Mouse (Mus musculus) E14TG2a.4 (cell line): ENCODE results near the gene Tpk1.

Experiments used
- CTCF ChIP-seq: conservative IDR thresholded peaks from 2 replicates; pipeline ENCODE4 v1.5.1; 2014; ENCODE audit warnings: low read length
- NANOG ChIP-seq: IDR thresholded peaks from 2 replicates; pipeline ENCODE4 v1.6.1; 2014; ENCODE audit warnings: borderline replicate concordance, low read length, mixed read lengths
- POU5F1 ChIP-seq: IDR thresholded peaks from 2 replicates; pipeline ENCODE4 v1.6.1; 2014; ENCODE audit warnings: low read length, borderline replicate concordance

- TF ChIP-seq CTCF (no peak), POU5F1 (no peak), NANOG (no peak)
Measured at GRCm38 (mm10) chr6:43449498-43449897, 216.6 kb downstream of the Tpk1 start.
